Mouse (Mus musculus) c-Kit-positive CD71-positive TER-119-positive erythroid progenitor cells, embryonic 14.5 days (primary cell): ENCODE measurements at regions not wholly inside any gene's neighbourhood (a gene's known extent, or its start where the extent isn't known, plus 50 kb on each side); places are given as distances from the start of the nearest gene placed in this dataset.

Experiments used
- DNase-seq: peaks from one replicate; pipeline ENCODE4 v3.0.0-alpha.2; 2013; ENCODE audit warnings: low spot score

- DNase-seq: no peak
Observed at GRCm38 (mm10) chr15:57543985-57544384, 66.6 kb upstream of the Slc22a22 start.

- DNase-seq: no peak
Observed at GRCm38 (mm10) chr15:57542630-57543029, 65.2 kb upstream of the Slc22a22 start.

GRCm38 (mm10) chr15:57535514-57535913 lies 58.1 kb upstream of the Slc22a22 start:
- no peak for DNase-seq
